Mouse (Mus musculus) limb, embryonic 12.5 days (tissue): ENCODE measurements around the gene Hist1h2ab. TPM values are rescaled to one million over a fixed set of nuclear protein-coding genes. Genes with fewer than 3 reads are reported as not detected.
"Not testable (repeated sequence)": the region's sequence is repeated elsewhere in the genome, so short reads cannot be mapped to it uniquely, and the experiment has no call there.

ENCODE experiments used
- ATAC-seq: fragments of 200-750 bp; cut with Nextera tagmentation; 2 replicates; pipeline ENCODE4 v1.8.0; 2017; ENCODE audit warnings: low read depth, moderate TSS enrichment; ENCODE audit not compliant: insufficient number of reproducible peaks, insufficient read depth, low FRiP score, low TSS enrichment
- H3K27ac ChIP-seq: fragments of 300-500 bp; sonication (generic); 2 replicates; pipeline ENCODE4 v1.5.1; 2016; ENCODE audit warnings: mild to moderate bottlenecking, moderate library complexity
- H3K27me3 ChIP-seq: fragments of 300-500 bp; sonication (generic); 2 replicates; pipeline ENCODE4 v1.6.1; 2016; ENCODE audit warnings: mild to moderate bottlenecking, moderate library complexity
- H3K36me3 ChIP-seq: fragments of 300-500 bp; sonication (generic); 2 replicates; pipeline ENCODE4 v1.6.1; 2016; ENCODE audit warnings: mild to moderate bottlenecking, moderate library complexity
- H3K4me1 ChIP-seq: fragments of 300-500 bp; sonication (generic); replicated peaks from 2 replicates; pipeline ENCODE4 v1.6.1; 2016
- H3K4me2 ChIP-seq: fragments of 300-500 bp; sonication (generic); 2 replicates; pipeline ENCODE4 v1.6.1; 2016; ENCODE audit warnings: mild to moderate bottlenecking, moderate library complexity
- H3K4me3 ChIP-seq: fragments of 300-500 bp; sonication (generic); replicated peaks from 2 replicates; pipeline ENCODE4 v1.5.1; 2016; ENCODE audit warnings: mild to moderate bottlenecking
- H3K9ac ChIP-seq: fragments of 300-500 bp; sonication (generic); replicated peaks from 2 replicates; pipeline ENCODE4 v1.6.1; 2016; ENCODE audit warnings: mild to moderate bottlenecking, moderate library complexity
- H3K9me3 ChIP-seq: fragments of 300-500 bp; sonication (generic); 2 replicates; pipeline ENCODE4 v1.6.1; 2016; ENCODE audit warnings: mild to moderate bottlenecking, moderate library complexity
- WGBS: fragments of 180-500 bp; shearing (Covaris S2); methylation state at CpG from one replicate; pipeline ENCODE4 v1.1.7; 2016; 5-methylcytosine and 5-hydroxymethylcytosine counted together
- polyA plus RNA-seq: library from polyadenylated mRNA; unstranded; fragments of >200 nt; fragmentation: Nextera tagmentation; extraction: Ambion mirVana; gene quantifications from 2 replicates; pipeline ENCODE4 v1.2.1, GENCODE M21; 2016

Hist1h2ab gene
- polyA plus RNA-seq, 1 experiment from 2014 or later = 92.9 TPM

DNA sequence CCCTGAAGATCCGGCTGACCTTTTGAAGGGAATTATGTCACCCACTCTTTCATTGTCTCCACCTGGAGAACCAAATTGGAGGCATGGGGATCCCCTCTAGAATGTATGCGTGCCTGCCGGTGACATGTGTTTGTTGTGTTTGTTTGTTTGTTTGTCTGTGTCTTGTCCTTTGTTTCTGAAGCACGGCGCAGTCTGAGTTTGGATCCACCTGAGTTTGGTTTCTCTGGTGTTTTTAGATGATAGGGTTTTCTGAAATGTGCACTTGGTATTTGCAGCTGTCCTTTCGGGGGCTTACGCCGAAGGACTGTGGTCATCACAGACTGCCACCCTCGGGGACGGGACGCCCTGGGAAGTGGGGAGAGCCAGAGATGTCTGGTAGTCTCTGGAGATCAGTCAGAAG, 33.8 kb upstream of the Hist1h2ab start:
- Histone ChIP-seq H3K9ac (no peak overlapping the region), H3K27ac (peak overlapping the region; percentile 50; the same call in 1 of the 2 replicates), H3K27me3 (no peaks in the 10 kb centered on the region), H3K4me1 (0 out of 2 replicates have a peak, but pooled peaks cover 4% of the 10 kb centered on the region), H3K4me3 (no peak overlapping the region), H3K36me3 (no peaks in the 10 kb centered on the region), H3K9me3 (no peaks in the 10 kb centered on the region), H3K4me2 (no peak overlapping the region)
- WGBS = 45% methylated on average over 11 of the region's 11 CpGs
- no peak for ATAC-seq

DNA sequence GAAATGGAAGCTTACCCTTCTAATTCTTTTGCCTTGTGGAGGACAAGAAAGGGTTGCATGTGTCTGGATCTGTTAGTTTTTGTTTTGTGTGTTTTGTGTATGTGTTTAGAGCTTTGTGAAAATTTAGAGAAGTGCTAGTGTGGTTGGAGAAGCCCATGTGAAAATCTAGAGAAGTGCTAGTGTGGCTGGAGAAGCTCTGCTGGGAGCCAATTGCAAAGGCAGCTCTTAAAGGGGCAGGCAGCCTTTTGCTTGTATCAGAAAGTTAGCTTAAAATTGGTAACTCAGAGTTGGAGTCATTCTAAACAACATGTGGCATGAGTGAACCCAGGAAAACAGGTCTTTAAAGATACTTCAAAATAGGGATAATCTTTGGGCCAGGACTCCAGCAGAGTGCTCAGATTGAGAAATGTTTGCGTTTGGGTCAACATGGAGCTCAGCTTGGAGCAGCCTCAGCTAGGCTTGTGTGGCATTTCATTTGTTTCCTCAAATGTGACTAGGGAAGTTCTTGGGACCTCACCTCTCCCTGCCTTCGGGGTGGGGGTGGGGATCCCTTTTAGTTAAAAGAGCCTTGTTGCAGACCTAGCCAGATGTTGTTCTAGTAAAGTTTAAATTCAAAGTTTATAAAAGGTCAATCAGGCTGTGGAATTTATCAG, 33.2 kb upstream of the Hist1h2ab start:
- H3K27ac ChIP-seq = peak overlapping the region; percentile 50
- H3K4me1 ChIP-seq, H3K27me3 ChIP-seq, H3K4me3 ChIP-seq, H3K9ac ChIP-seq, H3K9me3 ChIP-seq, H3K4me2 ChIP-seq, ATAC-seq, H3K36me3 ChIP-seq: not testable (repeated sequence)
- 17% methylated on average over 2 of the region's 2 CpGs for WGBS

DNA sequence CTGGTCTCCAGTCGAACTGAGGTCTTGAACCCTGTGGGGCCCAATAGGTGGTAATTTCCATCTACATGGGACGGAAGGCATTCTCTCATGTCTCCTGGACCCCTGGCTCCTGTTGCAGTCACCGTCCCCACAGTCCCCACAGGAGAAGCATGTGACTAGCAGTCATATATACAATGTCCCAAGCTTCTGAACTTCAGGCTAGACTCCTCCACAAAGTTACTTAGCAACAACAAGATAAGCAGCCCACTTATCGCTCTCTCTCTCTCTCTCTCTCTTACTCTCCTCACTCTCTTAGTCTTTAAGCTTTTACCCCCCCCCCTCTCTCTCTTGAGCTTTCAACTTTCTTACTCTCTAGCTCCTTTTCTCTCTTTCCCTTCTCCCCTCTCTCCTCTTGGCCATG, 26.7 kb upstream of the Hist1h2ab start:
- Histone ChIP-seq H3K4me1 (no peaks in the 10 kb centered on the region; the same call in 1 of the 2 replicates), H3K9ac (no peak overlapping the region), H3K4me3 (no peak overlapping the region), H3K4me2 (no peak overlapping the region), H3K27me3 (no peaks in the 10 kb centered on the region), H3K36me3 (no peaks in the 10 kb centered on the region), H3K27ac (no peak overlapping the region), H3K9me3 (no peaks in the 10 kb centered on the region)
- no peak for ATAC-seq
- WGBS = 87% methylated on average over 4 of the region's 4 CpGs

DNA sequence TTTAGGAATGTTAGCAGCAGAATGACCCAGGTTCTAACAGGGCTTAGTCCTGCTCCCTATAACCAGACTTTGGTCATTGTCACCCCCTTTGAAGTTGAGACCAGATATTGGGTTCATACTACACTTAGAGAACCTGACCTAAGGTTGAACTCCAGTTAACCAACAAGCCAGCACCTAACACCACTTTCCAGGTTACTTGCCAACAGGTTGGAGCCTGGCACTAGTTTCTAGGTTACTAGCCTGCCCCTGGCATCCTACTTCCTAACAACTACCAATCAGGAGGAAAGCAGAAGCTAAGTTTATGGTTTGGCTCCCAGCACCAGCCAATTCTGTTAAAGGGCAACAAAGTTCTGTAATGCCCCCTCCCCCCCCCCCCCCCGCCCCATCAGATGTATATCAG, 25.7 kb upstream of the Hist1h2ab start:
- Histone ChIP-seq H3K27me3 (no peaks in the 10 kb centered on the region), H3K4me2 (no peak overlapping the region), H3K9me3 (no peaks in the 10 kb centered on the region), H3K4me3 (no peak overlapping the region), H3K4me1 (no peaks in the 10 kb centered on the region; the same call in 1 of the 2 replicates), H3K36me3 (no peaks in the 10 kb centered on the region), H3K27ac (no peak overlapping the region), H3K9ac (no peak overlapping the region)
- ATAC-seq = no peak
- WGBS = no CpG with 5 or more reads among the region's 1 CpGs

DNA sequence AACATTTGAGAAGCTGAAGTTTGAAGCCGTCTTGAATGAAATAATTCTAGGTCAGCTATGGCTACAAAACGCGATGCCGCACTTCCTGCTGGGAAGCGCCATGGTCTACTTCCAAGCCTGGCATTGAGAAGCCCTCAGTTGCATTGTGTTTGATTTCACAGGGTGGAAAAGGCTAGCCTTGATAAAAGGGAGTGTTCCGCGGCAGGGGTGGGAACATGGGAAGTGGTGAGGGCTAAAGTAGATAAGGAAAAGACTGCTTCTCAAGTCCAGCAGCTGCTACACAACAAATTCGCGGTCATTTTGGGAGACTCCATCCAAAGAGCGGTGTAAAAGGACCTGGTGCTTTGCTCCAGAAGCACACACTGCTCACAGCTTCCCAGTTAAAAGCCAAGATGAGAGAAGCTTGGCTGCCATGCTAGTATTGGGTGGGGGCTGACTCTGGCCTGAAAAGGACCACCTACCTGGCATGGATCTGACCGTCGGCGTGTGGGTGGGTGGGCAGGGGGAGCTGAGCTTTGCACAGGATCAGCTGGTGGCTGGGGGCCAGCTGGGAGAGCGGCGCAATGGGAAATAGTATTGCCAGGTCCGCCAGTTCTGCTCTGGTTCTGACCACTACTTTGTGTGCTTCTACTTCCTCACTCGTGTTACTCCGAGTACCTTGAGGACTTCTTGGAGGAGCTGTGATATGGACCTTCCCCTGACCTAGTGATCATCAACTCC, 22.3 kb upstream of the Hist1h2ab start:
- no peaks in the 10 kb centered on the region for H3K27me3 ChIP-seq
- no peak overlapping the region for H3K9ac ChIP-seq
- no peak for ATAC-seq
- H3K4me2 ChIP-seq = no peak overlapping the region
- no peak overlapping the region for H3K27ac ChIP-seq
- H3K36me3 ChIP-seq = no peaks in the 10 kb centered on the region
- no peaks in the 10 kb centered on the region; the same call in 1 of the 2 replicates for H3K4me1 ChIP-seq
- 88% methylated on average over 18 of the region's 18 CpGs for WGBS
- H3K9me3 ChIP-seq = no peaks in the 10 kb centered on the region
- H3K4me3 ChIP-seq = no peak overlapping the region

DNA sequence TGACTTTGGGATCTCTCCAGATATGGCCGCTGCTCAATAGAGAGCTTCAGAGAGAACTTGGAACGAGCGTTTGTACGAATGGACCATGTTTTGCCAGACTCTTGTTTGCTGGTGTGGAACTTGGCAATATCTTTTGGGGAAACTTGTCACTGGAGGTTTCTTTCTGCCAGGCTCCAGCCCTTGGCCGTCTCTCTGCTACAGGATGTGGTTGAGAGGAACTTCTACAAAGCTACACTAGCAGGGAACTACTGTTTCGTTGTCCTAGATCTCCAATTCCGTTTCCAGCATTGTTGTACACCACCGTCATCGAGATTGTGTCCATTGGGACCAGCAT, 21.8 kb upstream of the Hist1h2ab start:
- WGBS = 92% methylated on average over 9 of the region's 9 CpGs

DNA sequence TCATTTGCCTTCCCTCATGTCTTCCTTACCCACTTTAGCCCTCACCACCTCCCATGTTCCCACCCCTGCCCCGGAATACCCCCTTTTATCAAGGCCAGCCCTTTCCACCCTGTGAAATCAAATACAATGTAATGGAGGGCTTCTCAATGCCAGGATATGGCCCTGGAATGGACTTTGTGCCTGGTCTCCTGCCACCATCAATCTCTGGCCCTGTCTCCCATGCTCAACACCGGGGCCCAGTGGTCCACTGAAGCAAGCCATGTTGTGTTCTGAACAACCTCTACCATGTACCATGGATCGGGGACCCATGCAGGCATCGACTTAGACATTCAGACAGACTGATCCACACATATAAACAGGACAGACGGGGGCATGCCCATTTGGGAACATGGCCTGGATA, 21.2 kb upstream of the Hist1h2ab start:
- 90% methylated on average over 5 of the region's 5 CpGs for WGBS
- Histone ChIP-seq H3K4me3 (no peak overlapping the region), H3K9ac (no peak overlapping the region), H3K27ac (no peak overlapping the region), H3K4me1 (no peaks in the 10 kb centered on the region; the same call in 1 of the 2 replicates), H3K4me2 (no peak overlapping the region), H3K27me3 (no peaks in the 10 kb centered on the region), H3K36me3 (no peaks in the 10 kb centered on the region), H3K9me3 (no peaks in the 10 kb centered on the region)
- ATAC-seq = no peak

More for the DNA sequence above, 21.8 kb upstream of the Hist1h2ab start:
- Histone ChIP-seq H3K4me2 (no peak overlapping the region), H3K27me3 (no peaks in the 10 kb centered on the region), H3K9me3 (no peaks in the 10 kb centered on the region), H3K27ac (no peak overlapping the region), H3K4me3 (no peak overlapping the region), H3K36me3 (no peaks in the 10 kb centered on the region), H3K4me1 (no peaks in the 10 kb centered on the region; the same call in 1 of the 2 replicates), H3K9ac (no peak overlapping the region)
- ATAC-seq = no peak

DNA sequence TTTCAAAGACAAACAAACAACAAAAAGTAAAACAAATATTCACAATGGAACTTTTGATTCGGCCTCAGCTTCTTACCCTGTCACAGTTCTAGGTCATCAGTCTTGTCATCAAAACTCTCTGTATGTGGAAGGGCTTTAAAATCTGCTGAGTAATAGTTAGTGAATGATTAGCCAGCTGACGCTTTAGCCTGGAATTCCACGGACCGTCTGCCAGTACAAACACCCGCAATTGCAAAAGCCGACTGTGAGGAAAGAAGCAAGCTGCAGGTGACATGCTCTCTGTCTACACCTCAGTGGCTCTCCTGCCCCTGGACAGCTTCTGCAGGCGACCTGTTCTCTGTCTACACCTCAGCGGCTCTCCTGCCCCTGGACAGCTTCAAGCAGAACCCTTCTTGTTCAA, 20.4 kb upstream of the Hist1h2ab start:
- ATAC-seq = no peak
- Histone ChIP-seq H3K4me2 (no peak overlapping the region), H3K4me1 (no peaks in the 10 kb centered on the region), H3K9me3 (no peaks in the 10 kb centered on the region), H3K9ac (no peak overlapping the region), H3K4me3 (no peak overlapping the region), H3K27ac (no peak overlapping the region), H3K27me3 (no peaks in the 10 kb centered on the region), H3K36me3 (no peaks in the 10 kb centered on the region)
- WGBS = 52% methylated on average over 8 of the region's 8 CpGs

DNA sequence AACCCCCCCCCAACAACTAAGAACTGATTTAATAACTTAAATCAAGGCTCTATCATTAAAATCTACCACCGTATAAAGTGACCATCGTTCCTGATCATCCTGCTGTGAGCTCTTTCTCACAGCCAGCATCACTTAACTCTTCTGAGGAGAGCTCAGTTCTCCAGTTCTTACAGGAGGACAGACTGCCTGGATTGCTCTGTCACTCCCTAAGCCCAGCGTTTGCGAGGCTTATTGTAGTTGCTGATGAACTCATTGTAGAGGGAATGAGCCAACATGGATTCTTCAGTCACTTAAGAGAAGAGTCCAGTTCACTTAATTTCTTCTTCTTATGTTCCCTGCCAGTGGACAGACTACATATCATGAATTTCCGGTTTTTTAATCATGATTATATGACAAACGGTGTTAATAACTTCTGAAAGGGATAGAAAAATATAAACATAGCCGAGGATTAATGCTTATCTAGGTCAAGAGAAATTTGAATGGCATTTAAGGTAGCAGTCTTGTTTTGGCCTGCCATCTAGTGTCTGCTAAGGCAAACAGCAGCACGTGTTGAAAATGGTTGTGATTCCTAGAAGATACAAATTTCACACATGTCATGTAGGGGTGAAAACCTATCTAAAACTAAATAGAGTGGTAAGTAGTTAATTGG, 18.6 kb upstream of the Hist1h2ab start:
- no peak overlapping the region for H3K4me2 ChIP-seq
- H3K4me3 ChIP-seq = no peak overlapping the region
- H3K9me3 ChIP-seq = no peaks in the 10 kb centered on the region
- no peaks in the 10 kb centered on the region for H3K27me3 ChIP-seq
- WGBS = 29% methylated on average over 8 of the region's 8 CpGs
- H3K9ac ChIP-seq = no peak overlapping the region
- no peak overlapping the region for H3K27ac ChIP-seq
- no peaks in the 10 kb centered on the region for H3K36me3 ChIP-seq
- no peak for ATAC-seq
- H3K4me1 ChIP-seq = no peaks in the 10 kb centered on the region

DNA sequence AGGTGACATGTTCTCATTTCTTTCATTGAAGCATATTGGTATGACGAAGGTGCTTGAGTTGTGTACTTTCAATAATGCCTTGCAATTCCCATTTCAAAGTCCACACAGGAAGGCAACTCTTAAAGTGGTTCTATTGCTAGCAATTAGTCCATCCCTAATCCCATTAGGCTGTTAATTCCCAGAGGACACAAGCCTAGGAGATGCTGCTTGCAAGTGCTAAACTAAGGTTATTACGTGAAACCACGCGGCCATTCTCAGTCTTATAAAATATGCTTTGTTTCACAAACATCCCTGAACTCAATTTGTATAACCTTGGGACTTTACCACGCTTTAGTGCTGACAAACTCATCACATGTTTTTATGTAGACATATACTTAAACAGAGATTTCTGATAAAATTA, 13.8 kb upstream of the Hist1h2ab start:
- H3K4me1 ChIP-seq = peaks cover 9% of the 10 kb centered on the region
- WGBS = 85% methylated on average over 5 of the region's 5 CpGs

DNA sequence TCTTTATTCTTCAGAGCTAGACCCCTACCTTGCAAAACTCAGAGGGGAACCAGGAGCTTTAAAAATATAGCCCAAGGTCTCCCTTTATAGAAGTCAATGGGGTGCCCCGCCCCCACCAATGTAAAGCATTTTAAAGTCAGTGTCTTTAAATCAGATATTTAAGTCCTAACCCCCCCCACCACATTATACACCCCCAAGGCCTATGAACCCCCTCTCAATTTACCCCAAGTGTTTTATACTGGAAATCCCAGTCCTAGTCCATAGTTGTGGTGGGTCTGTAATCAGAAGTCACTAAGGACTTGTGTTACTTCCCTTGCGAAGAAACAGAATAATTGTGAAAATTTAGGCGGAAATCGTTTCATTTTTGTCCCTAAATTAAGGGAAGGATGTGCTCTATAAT, 12.9 kb upstream of the Hist1h2ab start:
- WGBS = 26% methylated on average over 4 of the region's 4 CpGs
- Histone ChIP-seq H3K4me3 (peak overlapping the region; percentile 59), H3K4me2 (peak overlapping the region; percentile 86), H3K4me1 (peaks cover 9% of the 10 kb centered on the region), H3K9me3 (no peaks in the 10 kb centered on the region), H3K27ac (peak overlapping the region; percentile 99), H3K27me3 (no peaks in the 10 kb centered on the region), H3K36me3 (no peaks in the 10 kb centered on the region), H3K9ac (peak overlapping the region; percentile 89)
- no peak for ATAC-seq

More for the DNA sequence above, 13.8 kb upstream of the Hist1h2ab start:
- no peaks in the 10 kb centered on the region for H3K27me3 ChIP-seq
- H3K36me3 ChIP-seq = no peaks in the 10 kb centered on the region
- H3K4me3 ChIP-seq = no peak overlapping the region
- H3K27ac ChIP-seq = no peak overlapping the region
- ATAC-seq = no peak
- no peak overlapping the region for H3K9ac ChIP-seq
- no peak overlapping the region for H3K4me2 ChIP-seq
- no peaks in the 10 kb centered on the region for H3K9me3 ChIP-seq
